Mouse (Mus musculus): ENCODE data around the gene Polr3h.
"Not testable (repeated sequence)": the region's sequence is repeated elsewhere in the genome, so short reads cannot be mapped to it uniquely, and the experiment has no call there.

Gene Polr3h

DNA sequence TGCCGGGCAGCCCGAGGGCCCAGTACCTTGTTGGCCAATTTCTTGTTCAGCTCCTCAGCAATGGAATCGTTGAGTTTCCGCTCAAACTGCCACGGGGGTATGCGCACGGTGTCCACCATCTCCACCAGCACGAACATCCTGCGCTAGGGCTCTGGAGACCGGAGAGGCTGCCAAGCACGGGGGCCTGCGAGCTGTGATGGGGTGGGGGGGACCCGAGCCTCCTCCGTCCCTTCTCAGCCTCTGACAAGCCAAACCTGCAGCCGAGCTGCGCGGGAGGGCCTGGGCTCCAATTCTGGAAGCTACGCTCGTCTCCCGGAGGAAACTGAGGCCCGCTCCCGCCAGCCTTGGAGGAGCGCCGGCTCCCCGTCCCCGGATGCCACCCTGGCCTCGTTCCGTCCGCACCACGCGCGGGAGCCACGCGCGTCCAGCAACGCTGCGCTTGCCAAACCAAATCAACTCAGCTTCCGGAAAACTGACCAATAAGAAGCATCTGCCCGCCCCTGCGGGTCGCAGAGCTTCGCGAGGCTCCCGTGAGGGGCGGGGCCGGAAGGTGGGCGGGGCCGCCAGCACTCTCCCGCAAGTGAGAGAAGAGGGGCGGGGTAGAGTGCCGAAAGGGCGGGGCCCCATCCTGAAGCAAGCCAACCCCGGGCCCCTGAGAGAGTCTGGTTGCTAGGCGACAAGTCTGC, at the start of gene Polr3h:
Polr3h (minus strand) TSS at position 481 of the 686 bp plus-strand sequence.
- DNase-seq (ENCODE audit: low spot score in 2 of 2) = peak; percentile 90 to 95

- not testable (repeated sequence) for DNase-seq (ENCODE audit: low spot score in 2 of 2)
Observed at GRCm38 (mm10) chr15:81975156-81975555, 49.1 kb upstream of the Polr3h start.

DNA sequence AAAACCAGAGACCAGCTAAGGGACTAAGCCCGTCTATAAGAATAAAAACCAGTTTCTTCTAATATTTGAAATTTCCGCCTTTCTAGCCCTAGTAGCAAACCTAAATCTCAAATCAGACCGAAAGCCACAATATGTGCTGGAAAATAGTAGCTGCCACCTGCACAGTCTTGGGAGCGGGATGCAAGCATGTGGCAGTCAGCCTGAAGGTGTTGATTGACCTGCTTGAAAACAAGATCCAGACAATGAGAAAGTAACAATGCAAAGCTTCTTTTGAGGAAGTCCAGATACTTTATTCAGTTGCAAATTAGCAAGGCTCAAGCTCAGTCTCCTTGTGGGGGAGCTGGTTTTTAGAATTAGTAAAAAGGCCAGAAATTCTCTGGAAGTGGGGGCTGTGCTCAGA, 44.5 kb upstream of the Polr3h start:
- not testable (repeated sequence) for DNase-seq (ENCODE audit: low spot score in 2 of 2)

DNA sequence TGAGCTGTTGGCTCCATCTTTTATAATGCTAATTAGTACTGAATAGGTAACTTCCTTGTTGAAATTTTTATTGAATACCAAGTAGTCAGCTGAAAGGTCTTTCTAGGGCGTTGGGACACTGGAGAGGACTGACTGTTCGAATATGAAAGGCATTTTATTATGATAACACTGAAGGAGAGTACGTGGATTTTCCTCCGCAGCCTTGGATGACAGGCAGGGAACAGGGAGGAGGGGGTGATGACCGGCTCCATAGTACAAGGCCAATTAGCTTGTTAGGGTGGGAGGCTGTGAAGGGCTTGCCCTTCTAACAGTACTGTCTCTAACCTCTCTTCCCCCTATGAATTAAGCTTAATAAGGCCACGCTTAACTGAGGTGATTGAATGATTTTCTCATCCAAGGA, 43.6 kb upstream of the Polr3h start:
- not testable (repeated sequence) for DNase-seq (ENCODE audit: low spot score in 2 of 2)

GRCm38 (mm10) chr15:81969173-81969572, 43.1 kb upstream of the Polr3h start:
- no peak for DNase-seq (ENCODE audit: low spot score in 2 of 2)

DNA sequence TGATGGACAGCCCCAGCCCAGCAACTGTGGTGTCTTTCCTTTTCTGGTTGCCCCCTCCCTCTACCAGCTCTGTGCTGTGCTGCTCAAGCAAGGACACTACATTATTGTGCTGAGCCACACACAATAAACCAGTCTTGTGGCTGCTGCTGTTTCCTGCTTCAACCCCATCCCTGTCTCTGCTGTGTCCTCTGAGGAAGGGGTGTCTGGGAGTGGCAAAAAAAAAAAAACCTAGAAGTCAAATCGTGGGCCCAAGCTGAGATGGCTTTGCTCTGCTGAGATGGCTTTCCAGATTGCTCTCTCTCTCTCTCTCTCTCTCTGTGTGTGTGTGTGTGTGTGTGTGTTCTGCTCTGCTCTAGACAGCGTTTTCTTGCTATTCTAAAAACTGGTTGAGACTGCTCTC, 42.4 kb upstream of the Polr3h start:
- DNase-seq (ENCODE audit: low spot score in 2 of 2) = no peak

DNA sequence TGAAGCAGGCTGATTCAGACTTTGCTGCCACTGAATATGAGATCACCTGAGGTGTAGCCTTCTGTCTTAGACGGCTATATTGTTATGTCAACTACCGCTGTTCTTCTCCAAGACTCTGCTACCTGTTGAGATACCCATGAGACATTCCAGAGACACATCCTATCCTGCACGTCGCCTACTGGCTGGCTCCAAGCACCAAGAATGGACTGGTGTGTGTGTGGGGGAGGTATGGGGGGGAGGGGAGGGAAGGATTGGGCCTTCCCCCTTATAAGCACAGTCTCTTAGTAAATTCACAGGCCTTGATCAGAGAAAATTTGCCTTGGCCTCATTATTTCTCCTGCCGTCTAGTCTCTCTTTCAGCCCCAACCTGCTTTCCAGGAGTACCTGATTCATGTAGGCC, 41.8 kb upstream of the Polr3h start:
- no peak for DNase-seq (ENCODE audit: low spot score in 2 of 2)

GRCm38 (mm10) chr15:81966062-81966829, 40.2 kb upstream of the Polr3h start:
- DNase-seq (ENCODE audit: low spot score in 2 of 2) = no peak

GRCm38 (mm10) chr15:81964980-81965545, 39.0 kb upstream of the Polr3h start:
- no peak for DNase-seq (ENCODE audit: low spot score in 2 of 2)

DNA sequence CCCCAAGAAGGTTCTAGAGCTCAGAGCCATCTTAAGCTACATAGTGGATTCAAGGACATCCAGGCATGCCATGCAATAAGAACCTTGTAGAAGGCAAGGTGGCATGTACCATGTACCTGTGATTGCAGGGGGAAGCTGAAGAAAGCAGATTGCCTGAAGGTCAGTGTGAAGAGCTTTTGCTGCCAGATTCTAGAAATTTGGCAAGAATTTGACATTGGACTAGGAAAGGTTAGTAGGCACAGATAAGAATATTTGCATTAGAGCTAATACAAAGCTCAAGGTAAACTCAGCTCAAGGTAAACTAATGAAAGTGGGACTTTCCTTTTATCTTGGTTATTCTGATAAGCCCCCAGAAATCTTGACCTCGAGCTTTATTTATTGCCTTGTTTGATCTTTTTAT, 38.2 kb upstream of the Polr3h start:
- DNase-seq (ENCODE audit: low spot score in 2 of 2) = no peak

DNA sequence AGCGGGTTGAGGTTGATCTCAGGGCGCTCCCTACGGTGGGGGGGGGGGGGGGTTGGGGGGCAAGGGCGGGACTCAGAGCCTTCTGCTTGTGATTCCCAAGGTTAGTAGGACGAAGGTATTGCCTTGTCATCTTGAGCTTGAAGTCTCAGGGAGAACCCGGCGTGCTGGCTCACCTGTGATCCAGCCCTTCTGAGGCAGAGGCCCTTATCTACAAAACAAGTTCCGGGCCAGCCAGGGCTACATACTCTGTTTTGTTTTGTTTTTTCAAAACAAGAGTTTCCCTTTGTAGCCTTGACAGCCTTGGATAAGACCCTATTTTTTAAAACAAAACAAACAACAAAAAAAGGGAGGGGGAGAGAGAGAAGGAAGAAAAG, 35.0 kb upstream of the Polr3h start:
- no peak for DNase-seq (ENCODE audit: low spot score in 2 of 2)

DNA sequence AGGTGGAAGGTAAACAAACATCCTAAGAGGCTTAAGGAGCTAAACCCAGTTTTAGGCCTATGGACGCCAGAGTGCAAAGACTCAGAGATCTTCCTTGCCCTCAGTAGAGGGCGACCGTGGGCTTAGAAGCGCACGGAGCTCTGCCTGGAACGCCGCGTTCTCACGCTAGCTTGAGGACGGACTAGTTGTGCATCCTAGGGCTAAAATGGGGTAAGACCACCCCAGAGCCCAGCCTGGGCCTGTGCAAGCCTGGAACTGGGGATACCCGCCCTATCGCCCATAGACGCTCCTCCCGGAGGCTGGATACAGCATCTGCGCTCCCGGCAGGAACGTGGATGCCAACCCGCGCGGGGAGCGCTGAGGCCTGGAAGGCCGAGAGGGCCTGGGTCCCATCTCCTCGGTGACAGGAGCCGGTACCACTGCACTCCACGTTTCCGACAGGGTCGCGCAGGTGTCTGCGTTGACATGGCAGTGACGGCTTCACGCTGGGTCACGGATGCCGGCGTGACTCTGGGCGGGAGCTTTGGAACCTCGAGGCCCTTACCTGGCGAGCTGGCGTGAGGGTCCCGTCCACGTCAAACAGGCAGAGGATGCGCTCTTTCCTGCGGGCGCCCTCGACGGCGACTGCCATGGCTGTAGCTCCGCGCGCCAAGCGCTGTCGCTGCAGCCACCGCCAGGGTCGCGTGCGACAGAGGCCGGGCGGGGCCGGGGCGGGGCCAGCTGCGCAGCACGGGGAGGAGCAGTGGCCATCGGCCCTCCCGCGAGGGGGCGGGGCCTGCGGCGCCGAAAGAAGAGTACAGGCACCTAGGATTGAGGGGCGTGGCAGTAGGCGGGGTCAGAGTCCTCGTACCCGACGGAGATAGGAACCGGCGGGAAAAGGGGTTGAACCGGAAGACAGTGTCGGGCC, 34.4 kb upstream of the Polr3h start, which contains the start of gene Pmm1:
Pmm1 (minus strand) TSS at position 760 of the 907 bp plus-strand sequence.
- DNase-seq (ENCODE audit: low spot score in 2 of 2) = peak; percentile 97 to 99

DNA sequence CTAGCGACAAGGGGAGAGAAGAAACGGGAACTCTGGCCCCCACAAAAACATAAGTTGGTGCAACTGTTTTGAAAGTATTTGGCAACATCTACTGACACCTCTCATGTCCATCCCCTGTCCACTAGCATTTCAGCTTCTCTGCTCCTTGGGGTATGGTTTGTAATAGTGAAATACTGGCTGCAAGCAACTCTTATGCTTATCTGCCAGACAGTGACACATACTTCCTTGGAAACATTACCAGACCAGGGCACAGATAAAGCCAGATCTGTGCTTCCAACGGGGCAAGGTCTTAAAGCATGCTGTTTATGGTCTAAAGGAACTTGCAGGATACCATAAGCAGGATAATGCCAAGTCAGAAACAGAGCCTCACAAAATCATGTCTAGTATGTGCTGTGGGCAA, 32.9 kb upstream of the Polr3h start:
- DNase-seq (ENCODE audit: low spot score in 2 of 2) = no peak

- no peak for DNase-seq (ENCODE audit: low spot score in 2 of 2)
Observed at GRCm38 (mm10) chr15:81957598-81957997, 31.6 kb upstream of the Polr3h start.

DNA sequence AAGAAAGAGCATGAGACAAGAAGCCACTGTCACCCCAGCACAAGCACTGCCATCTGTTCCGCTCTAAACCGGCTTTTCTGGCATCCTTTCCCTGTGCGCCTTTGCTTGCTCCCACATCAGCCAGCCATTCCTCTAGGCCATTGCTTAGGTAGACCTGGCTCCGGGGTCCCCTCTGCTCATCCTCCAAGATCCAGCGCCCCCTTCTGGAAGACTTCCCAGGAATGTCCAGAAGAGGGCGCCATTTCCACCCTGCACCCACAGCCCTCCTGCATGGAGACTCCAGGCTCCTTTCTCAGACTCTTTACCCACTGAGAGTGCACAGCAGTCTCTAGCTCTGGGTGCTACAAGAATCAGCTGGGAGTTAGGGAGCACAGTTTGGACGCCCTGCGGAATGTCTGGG, 30.4 kb upstream of the Polr3h start:
- peak; percentile 36 to 63 for DNase-seq (ENCODE audit: low spot score in 2 of 2)

- DNase-seq (ENCODE audit: low spot score in 2 of 2) = no peak
Observed at GRCm38 (mm10) chr15:81955414-81955813, 29.4 kb upstream of the Polr3h start.

- DNase-seq (ENCODE audit: low spot score in 2 of 2) = no peak
Observed at GRCm38 (mm10) chr15:81954716-81955115, 28.7 kb upstream of the Polr3h start.

DNA sequence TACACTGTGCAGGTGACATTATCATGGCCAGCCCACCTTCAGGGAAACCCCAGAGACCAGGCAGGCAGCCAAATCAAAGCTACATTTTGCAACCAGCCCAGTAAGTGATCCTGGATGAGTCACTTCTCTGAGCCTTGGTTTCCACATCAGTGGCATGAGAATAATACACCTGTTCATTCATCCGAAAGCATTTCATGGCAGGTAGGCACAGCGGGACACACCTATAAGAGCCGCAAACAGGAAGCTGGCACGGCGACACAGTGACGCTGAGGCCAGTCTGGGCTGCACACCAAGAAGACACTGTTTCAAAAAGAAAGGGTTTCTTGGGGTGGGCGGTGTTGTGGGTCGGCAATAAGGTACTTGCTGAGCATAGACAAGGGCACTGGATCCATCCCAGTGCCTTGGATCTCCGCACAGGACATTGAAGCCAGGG, 28.1 kb upstream of the Polr3h start:
- no peak for DNase-seq (ENCODE audit: low spot score in 2 of 2)

GRCm38 (mm10) chr15:81952310-81952709, 26.3 kb upstream of the Polr3h start:
- DNase-seq (ENCODE audit: low spot score in 2 of 2) = no peak

DNA sequence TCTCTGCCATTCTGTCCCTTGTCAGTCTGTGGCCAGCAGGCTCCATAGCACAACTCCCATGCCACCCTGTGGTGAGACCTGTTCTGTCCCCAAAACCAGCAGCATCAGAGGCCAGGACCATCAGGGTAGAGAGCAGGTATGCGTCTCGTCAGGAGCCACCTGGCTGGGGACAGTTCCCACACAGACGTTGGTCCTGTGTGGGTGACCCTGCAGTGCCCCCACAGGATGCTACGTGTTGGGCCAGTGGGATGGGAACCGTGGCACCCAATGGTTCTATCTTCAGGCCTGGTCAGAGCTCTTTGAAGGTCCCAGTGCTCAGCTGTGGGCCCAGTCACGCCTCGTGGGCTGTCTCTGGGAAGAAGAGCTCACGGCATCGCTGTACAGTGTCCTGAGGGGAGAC, 25.1 kb upstream of the Polr3h start:
- DNase-seq (ENCODE audit: low spot score in 2 of 2) = no peak

DNA sequence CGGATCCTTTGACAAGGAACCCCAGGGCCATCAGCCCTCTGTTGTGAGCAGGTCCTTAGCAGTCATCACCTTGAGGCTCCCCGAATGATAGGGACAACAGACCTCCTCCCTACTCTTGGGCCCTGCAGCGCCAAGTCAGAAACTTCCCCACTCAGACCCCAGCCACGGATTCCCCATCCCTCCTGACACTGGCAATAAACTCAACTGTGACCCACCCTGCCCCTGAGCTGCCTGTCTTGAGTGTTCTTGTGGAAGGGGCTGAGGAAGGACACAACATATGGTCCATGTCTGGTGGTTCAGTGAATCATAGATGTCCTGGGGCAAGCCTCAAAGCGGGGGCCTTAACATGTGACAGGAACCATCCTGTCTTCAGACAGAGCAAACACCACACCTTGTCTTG, 24.7 kb upstream of the Polr3h start:
- no peak for DNase-seq (ENCODE audit: low spot score in 2 of 2)

Data from natural killer cell, adult 2 months (primary cell).